Mouse (Mus musculus) midbrain, embryonic 14.5 days (tissue): ENCODE results near the gene Nap1l1. TPM values are rescaled to one million over a fixed set of nuclear protein-coding genes. Genes with fewer than 3 reads are reported as not detected.

ENCODE experiments used
- ATAC-seq: fragments of 200-750 bp; cut with Nextera tagmentation; 2 replicates; pipeline ENCODE4 v1.8.0; 2017; ENCODE audit warnings: moderate number of reproducible peaks, moderate library complexity; ENCODE audit not compliant: low FRiP score, low TSS enrichment
- DNase-seq: peaks from one replicate; pipeline ENCODE4 v3.0.0-alpha.2; 2015
- H3K27ac ChIP-seq: fragments of 300-500 bp; sonication (generic); replicated peaks from 2 replicates; pipeline ENCODE4 v1.5.1; 2014; ENCODE audit warnings: mild to moderate bottlenecking, low read depth, low read length, moderate library complexity
- H3K27me3 ChIP-seq: fragments of 300-500 bp; sonication (generic); 2 replicates; pipeline ENCODE4 v1.6.1; 2014; ENCODE audit warnings: low read length, control low read depth, mixed read lengths; ENCODE audit not compliant: control insufficient read depth, insufficient read depth
- H3K36me3 ChIP-seq: fragments of 300-500 bp; sonication (generic); 2 replicates; pipeline ENCODE4 v1.6.1; 2014; ENCODE audit warnings: low read length, control low read depth; ENCODE audit not compliant: control insufficient read depth, insufficient read depth
- H3K4me1 ChIP-seq: fragments of 300-500 bp; sonication (generic); 2 replicates; pipeline ENCODE4 v1.6.1; 2014; ENCODE audit warnings: mild to moderate bottlenecking, antibody characterized with exemption, low read length, control low read depth; ENCODE audit not compliant: control insufficient read depth, insufficient read depth
- H3K4me2 ChIP-seq: fragments of 300-500 bp; sonication (generic); 2 replicates; pipeline ENCODE4 v1.6.1; 2014; ENCODE audit warnings: mild to moderate bottlenecking, low read length, moderate library complexity
- H3K4me3 ChIP-seq: fragments of 300-500 bp; sonication (generic); replicated peaks from 2 replicates; pipeline ENCODE4 v1.5.1; 2014; ENCODE audit warnings: low read depth, low read length
- H3K9ac ChIP-seq: fragments of 300-500 bp; sonication (generic); replicated peaks from 2 replicates; pipeline ENCODE4 v1.6.1; 2014; ENCODE audit warnings: mild to moderate bottlenecking, low read length, moderate library complexity
- H3K9me3 ChIP-seq: fragments of 300-500 bp; sonication (generic); 2 replicates; pipeline ENCODE4 v1.6.1; 2016; ENCODE audit warnings: low read length, control low read depth, mixed read lengths; ENCODE audit not compliant: control insufficient read depth
- WGBS: fragments of 180-500 bp; shearing (Covaris S2); extraction: QIAGEN DNeasy Blood & Tissue Kit; methylation state at CpG from one replicate; pipeline ENCODE4 v1.1.7; 2014; 5-methylcytosine and 5-hydroxymethylcytosine counted together
- polyA plus RNA-seq: library from polyadenylated mRNA; unstranded; fragments of >200 nt; fragmentation: Nextera tagmentation; extraction: Ambion mirVana; gene quantifications from 2 replicates; pipeline ENCODE4 v1.2.1, GENCODE M21; 2014

Nap1l1 gene
- polyA plus RNA-seq, 1 experiment from 2014 or later: 206 TPM

DNA sequence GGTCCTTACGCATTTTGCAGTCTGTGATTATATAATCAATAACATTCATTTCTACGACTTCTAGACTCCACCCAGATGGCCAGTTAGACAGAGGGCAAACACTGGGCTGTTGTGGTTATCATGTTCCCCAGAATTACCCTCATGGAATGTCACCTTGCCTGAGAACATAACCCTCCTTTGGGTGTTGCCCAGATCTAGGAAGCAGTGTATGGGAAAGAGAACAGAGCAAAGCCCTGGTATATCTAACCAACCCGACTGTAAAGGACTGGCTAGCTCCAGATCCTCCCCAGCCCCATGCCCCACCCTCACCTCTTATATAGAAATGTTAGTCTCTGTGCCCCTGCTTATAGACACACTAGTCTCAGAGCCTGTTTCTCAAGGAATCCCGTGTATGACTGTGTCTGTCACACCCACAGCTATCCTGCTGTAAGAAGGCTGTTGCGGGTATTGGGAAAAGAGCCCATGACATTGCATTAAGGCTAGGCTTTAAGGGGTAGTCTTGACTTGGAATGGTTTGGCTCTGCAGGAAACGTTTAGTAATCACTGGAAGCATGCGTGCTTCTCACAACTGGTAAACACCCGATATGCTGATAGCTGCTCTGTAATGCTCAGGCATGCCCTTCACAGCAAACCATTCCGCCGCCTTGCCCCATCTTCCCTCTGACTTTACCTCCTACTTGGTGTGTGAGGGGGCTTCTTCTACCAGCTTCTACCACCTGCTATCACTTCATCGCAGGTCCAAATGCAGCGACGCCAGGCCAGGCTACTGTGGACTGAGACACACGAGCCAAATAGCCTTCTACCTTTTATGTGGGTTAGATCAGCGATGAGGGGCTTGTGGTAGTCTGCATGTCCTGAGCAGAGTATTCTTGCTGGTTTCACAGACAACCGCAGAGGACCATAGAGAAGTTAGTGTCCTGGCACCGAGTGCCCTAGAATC, 42.3 kb downstream of the Nap1l1 start:
- 89% methylated on average over 17 of the region's 17 CpGs for WGBS
- H3K9me3 ChIP-seq: no peaks in the 10 kb centered on the region
- no peak overlapping the region for H3K4me3 ChIP-seq
- no peaks in the 10 kb centered on the region for H3K36me3 ChIP-seq
- no peak overlapping the region for H3K4me2 ChIP-seq
- H3K9ac ChIP-seq: no peak overlapping the region
- no peak for ATAC-seq
- H3K27ac ChIP-seq: no peak overlapping the region
- H3K27me3 ChIP-seq: no peaks in the 10 kb centered on the region
- no peak for DNase-seq
- 0 out of 2 replicates have a peak, but pooled peaks cover 4% of the 10 kb centered on the region for H3K4me1 ChIP-seq

DNA sequence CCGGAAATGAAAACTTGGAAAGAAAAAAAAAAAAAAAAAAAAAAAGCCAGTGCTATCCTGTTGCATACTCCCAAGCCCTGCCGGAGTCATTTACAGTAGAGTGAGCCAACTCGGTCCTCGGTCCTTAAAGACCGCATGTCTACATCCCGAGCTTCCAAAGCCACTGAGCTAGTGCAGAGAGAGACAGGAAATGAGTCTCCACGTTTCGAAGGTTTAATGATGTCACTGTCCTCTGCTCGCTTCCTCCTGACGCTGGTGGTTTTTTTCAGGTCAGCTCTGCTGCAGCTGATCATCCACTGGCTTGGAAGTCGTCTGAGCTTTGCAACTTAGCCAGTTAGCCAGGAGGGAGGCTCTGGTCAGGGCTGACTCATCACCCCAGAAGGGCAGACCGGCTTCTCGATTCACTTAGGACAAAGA, 43.2 kb downstream of the Nap1l1 start:
- Histone ChIP-seq H3K27ac (no peak overlapping the region), H3K9ac (no peak overlapping the region), H3K4me1 (0 out of 2 replicates have a peak, but pooled peaks cover 4% of the 10 kb centered on the region), H3K9me3 (no peaks in the 10 kb centered on the region), H3K36me3 (no peaks in the 10 kb centered on the region), H3K4me3 (no peak overlapping the region), H3K27me3 (no peaks in the 10 kb centered on the region), H3K4me2 (no peak overlapping the region)
- ATAC-seq (no peak), DNase-seq (no peak)
- WGBS: 71% methylated on average over 13 of the region's 13 CpGs

DNA sequence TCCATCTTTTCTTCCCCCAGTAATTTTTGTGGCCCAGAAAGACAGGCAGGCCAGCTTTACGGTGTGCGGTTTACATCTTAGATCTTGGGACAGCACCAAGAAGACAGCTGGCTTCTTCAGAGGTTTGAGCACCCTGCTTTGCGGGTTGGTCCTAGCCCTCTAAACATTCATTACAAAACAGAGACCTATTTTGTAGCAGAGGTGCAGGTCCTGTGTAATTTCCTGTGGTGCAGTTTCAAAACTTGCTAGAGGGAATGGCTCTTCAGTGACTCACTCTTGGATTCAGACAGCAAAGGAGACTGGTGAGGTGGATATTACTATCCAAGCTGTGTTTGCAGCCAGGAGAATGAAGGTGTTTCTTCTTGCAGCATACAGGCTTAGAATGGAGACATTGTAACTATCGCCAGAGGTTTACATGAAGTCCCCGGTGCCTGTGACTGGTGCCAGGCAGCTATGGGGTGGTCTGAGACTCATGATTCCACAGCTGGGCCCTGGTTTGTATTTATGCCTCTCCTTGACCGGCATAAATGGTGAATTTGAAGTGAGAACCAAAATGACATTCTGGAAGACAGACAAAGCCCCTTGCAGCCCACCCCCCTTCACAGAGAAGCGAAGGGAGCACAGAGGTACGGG, 43.9 kb downstream of the Nap1l1 start:
- Histone ChIP-seq H3K9ac (no peak overlapping the region), H3K27me3 (no peaks in the 10 kb centered on the region), H3K4me2 (no peak overlapping the region), H3K4me1 (0 out of 2 replicates have a peak, but pooled peaks cover 4% of the 10 kb centered on the region), H3K36me3 (no peaks in the 10 kb centered on the region), H3K9me3 (no peaks in the 10 kb centered on the region), H3K4me3 (no peak overlapping the region), H3K27ac (no peak overlapping the region)
- no peak for DNase-seq
- ATAC-seq: no peak
- 89% methylated on average over 8 of the region's 8 CpGs for WGBS

DNA sequence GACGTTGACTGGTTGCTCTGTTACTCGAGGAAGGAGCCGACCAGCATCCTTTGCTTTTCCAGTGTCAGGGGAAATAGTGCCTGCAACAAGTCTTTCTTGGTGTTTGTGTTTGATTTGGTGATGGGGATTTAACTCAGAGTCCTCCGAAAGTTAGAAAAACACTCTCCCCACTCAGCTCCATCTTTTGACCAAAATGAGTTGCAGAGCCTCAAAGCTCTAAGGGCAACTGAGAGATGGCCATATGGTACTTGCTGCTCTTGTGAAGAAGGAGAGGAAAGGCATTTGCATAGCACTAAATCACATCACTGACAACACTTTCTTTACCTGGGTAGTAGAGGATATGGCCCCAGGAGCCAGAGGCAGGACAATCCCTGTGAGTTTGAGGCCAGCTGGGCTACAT, 45.3 kb downstream of the Nap1l1 start:
- DNase-seq (no peak), ATAC-seq (no peak)
- no peak overlapping the region for H3K4me3 ChIP-seq
- H3K36me3 ChIP-seq: no peaks in the 10 kb centered on the region
- H3K4me2 ChIP-seq: no peak overlapping the region
- WGBS: 92% methylated on average over 4 of the region's 4 CpGs
- H3K27ac ChIP-seq: no peak overlapping the region
- H3K4me1 ChIP-seq: peaks cover 4% of the 10 kb centered on the region; the same call in 1 of the 2 replicates
- H3K9ac ChIP-seq: no peak overlapping the region
- H3K27me3 ChIP-seq: no peaks in the 10 kb centered on the region
- no peaks in the 10 kb centered on the region for H3K9me3 ChIP-seq

DNA sequence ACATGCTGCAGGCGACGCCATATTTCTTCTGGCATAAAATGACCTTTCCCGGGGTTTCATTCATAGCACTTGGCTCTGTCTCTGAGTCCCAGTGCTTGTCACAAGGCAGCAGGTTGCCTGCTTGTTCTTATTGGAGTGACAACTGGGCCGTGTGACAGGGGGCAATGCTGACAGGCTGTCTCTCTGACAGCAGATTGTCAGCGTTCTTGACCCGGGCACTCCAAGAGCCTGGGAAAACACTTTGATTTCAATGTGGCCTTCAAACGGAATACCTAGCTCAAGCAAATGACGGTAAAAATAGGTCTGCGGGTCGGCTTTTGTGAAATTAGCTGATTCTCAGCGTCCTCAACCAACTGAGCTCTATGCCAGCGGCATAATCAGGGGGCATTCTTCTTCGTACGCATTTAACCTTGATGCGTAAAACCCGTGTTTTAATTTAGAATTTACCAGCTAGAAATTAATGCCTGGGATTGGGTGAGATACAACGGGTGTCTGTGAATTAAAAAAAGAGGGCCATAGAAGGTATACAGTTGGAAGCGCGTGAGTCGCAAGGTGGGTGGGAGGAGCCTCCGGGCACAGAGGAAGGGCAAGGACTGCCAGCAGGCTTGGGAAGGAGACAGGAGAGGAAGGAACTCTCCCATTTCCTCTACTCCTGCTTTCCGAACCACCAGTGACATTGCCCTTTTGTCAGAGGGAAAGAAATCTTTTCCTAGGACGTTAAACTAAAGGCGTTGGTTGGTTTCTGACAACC, 46.8 kb downstream of the Nap1l1 start:
- Histone ChIP-seq H3K9ac (no peak overlapping the region), H3K27me3 (no peaks in the 10 kb centered on the region), H3K4me3 (peak overlapping the region; percentile 7), H3K36me3 (no peaks in the 10 kb centered on the region), H3K4me1 (peaks cover 12% of the 10 kb centered on the region; the same call in 1 of the 2 replicates), H3K4me2 (peak overlapping the region; percentile 42), H3K9me3 (no peaks in the 10 kb centered on the region), H3K27ac (no peak overlapping the region; the same call in 1 of the 2 replicates)
- 33% methylated on average over 24 of the region's 24 CpGs for WGBS
- ATAC-seq (no peak), DNase-seq (peak; percentile 60)

DNA sequence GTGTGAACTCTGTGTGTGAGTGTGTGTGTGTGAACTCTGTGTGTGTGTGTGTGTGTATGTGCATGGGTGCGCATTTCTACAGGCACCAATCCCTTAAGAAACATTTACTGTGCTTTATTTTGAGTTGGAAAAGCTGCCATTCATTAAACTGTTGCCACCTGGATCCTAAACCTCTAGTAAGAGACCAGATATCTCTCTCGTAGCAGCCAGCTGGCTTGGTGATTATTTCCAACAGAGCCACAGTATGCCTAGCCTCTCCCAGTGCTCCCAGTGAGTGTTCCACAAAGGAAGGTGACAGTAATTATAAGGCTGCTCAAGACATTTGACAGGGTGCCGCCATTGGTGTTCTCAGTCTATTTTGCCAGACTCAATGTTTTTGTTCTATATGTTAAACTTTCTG, 47.6 kb downstream of the Nap1l1 start:
- Histone ChIP-seq H3K4me3 (no peak overlapping the region), H3K4me2 (no peak overlapping the region), H3K9ac (no peak overlapping the region), H3K27me3 (no peaks in the 10 kb centered on the region), H3K36me3 (no peaks in the 10 kb centered on the region), H3K4me1 (peaks cover 12% of the 10 kb centered on the region; the same call in 1 of the 2 replicates), H3K9me3 (no peaks in the 10 kb centered on the region), H3K27ac (no peak overlapping the region)
- DNase-seq: no peak
- ATAC-seq: no peak
- WGBS: 64% methylated on average over 3 of the region's 3 CpGs

DNA sequence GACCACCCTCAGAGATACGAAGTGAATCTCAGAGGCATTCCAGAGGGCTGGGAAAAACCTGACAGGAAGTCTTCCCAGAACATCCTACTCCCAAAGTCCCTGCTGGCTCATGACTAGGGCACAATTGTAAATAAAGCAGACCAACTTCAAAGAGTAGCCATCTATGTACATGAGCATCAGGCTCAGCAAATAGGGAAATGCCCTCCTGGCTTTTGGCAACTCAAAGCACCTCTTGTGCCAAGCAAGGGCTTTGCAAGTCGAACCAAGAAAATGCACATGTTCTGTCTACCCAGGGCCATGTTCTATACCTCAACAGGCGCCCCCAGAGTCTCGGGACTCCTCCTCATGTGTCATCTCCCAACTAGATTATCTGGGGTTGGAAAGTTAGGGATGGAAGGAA, 48.6 kb downstream of the Nap1l1 start:
- Histone ChIP-seq H3K4me2 (no peak overlapping the region), H3K9ac (no peak overlapping the region), H3K4me3 (no peak overlapping the region), H3K27me3 (no peaks in the 10 kb centered on the region), H3K4me1 (peaks cover 12% of the 10 kb centered on the region; the same call in 1 of the 2 replicates), H3K36me3 (no peaks in the 10 kb centered on the region), H3K27ac (no peak overlapping the region), H3K9me3 (no peaks in the 10 kb centered on the region)
- WGBS: 64% methylated on average over 4 of the region's 4 CpGs
- no peak for DNase-seq
- no peak for ATAC-seq

DNA sequence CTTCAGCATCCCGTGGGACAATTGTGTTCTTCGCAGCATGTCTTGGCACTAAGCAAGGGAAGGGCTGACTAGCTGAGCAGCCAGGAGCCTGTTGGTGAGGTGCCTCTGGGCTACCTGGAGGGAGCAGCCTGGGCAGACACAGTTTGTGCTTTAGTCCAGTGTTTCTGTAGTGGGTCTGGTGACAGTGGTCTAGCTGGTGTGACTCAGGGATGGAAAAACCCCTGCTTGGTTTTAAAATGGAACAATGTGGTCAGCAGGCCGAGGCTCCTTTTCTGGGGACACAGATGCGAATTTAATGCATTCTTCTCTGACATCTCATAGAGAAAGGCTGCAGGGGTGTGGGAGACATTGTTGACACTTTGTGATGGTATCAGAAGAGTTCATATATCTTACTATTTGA, 49.2 kb downstream of the Nap1l1 start:
- H3K27me3 ChIP-seq: no peaks in the 10 kb centered on the region
- WGBS: 79% methylated on average over 4 of the region's 4 CpGs
- ATAC-seq: no peak

More for the DNA sequence above, 49.2 kb downstream of the Nap1l1 start:
- Histone ChIP-seq H3K4me1 (peaks cover 12% of the 10 kb centered on the region; the same call in 1 of the 2 replicates), H3K9me3 (no peaks in the 10 kb centered on the region), H3K36me3 (no peaks in the 10 kb centered on the region), H3K4me3 (no peak overlapping the region), H3K9ac (no peak overlapping the region), H3K4me2 (no peak overlapping the region), H3K27ac (no peak overlapping the region)
- no peak for DNase-seq
